Mouse (Mus musculus): ENCODE measurements around the gene Rdh1. TPM values are rescaled to one million over a fixed set of nuclear protein-coding genes. Genes with fewer than 3 reads are reported as not detected.

The Rdh1 gene
- polyA plus RNA-seq, 2 experiments = 0.15 to 0.17 TPM

GRCm38 (mm10) chr10:127724178-127724577 lies 35.3 kb upstream of the Rdh1 start, which contains the start of gene Tac2:
Gene Tac2 (plus strand): TSS chr10:127724478.
- no peak within 1 kb of the TSS; the same call in 1 of the 2 replicates for H3K9ac ChIP-seq (replicated peaks)

GRCm38 (mm10) chr10:127725136-127725535 lies 34.4 kb upstream of the Rdh1 start:
- Histone ChIP-seq H3K4me3 (ENCODE audit: insufficient read depth in 1 of 2, low read depth in 2 of 2, low read length in 2 of 2) (peak overlapping the region in 1 of 2 experiments; percentile 7; a peak in 1 of 4 replicates), H3K4me1 (replicated peaks; ENCODE audit: control insufficient read depth in 2 of 2, insufficient read depth in 2 of 2, low read length in 1 of 2) (peaks cover 23 to 34% of the 10 kb centered on the region in 2 experiments), H3K27ac (no peak overlapping the region), H3K9me3 (ENCODE audit: control insufficient read depth, low read length) (no peaks in the 10 kb centered on the region), H3K4me2 (ENCODE audit: low read depth) (peak overlapping the region; percentile 32), H3K36me3 (replicated peaks; ENCODE audit: control insufficient read depth, insufficient read depth, low read depth) (no peaks in the 10 kb centered on the region), H3K9ac (replicated peaks) (no peak overlapping the region; the same call in 1 of the 2 replicates), H3K27me3 (ENCODE audit: control insufficient read depth, insufficient read depth, low read length) (peaks cover 17% of the 10 kb centered on the region)
- WGBS (ENCODE audit: insufficient replicate concordance) = 68% methylated on average over 4 of the region's 4 CpGs
- ATAC-seq (ENCODE audit: insufficient read depth) = peak; percentile 69
- DNase-seq (ENCODE audit: low read depth in 3 of 3, low spot score in 3 of 3) = no peak
- TF ChIP-seq CTCF (IDR thresholded peaks at IDR 0.05; ENCODE audit: low read depth) (no peak), EP300 (IDR thresholded peaks at IDR 0.05; ENCODE audit: low read depth) (no peak)

More at GRCm38 (mm10) chr10:127724178-127724577, 35.3 kb upstream of the Rdh1 start, which contains the start of gene Tac2:
- H3K4me3 ChIP-seq (ENCODE audit: insufficient read depth in 1 of 2, low read depth in 2 of 2, low read length in 2 of 2) = peak within 1 kb of the TSS in 1 of 2 experiments; percentile 7; a peak in 1 of 4 replicates
- no peaks in the 10 kb centered on the region for H3K36me3 ChIP-seq (replicated peaks; ENCODE audit: control insufficient read depth, insufficient read depth, low read depth)
- 69% methylated on average over 3 of the region's 3 CpGs for WGBS (ENCODE audit: insufficient replicate concordance)
- H3K4me2 ChIP-seq (ENCODE audit: low read depth) = peak within 1 kb of the TSS; percentile 32
- H3K27ac ChIP-seq = no peak within 1 kb of the TSS
- no peak for DNase-seq (ENCODE audit: low read depth in 3 of 3, low spot score in 3 of 3)
- no peak for ATAC-seq (ENCODE audit: insufficient read depth)
- no peaks in the 10 kb centered on the region for H3K9me3 ChIP-seq (ENCODE audit: control insufficient read depth, low read length)
- peaks cover 13 to 24% of the 10 kb centered on the region in 2 experiments for H3K4me1 ChIP-seq (replicated peaks; ENCODE audit: control insufficient read depth in 2 of 2, insufficient read depth in 2 of 2, low read length in 1 of 2)
- peaks cover 17% of the 10 kb centered on the region for H3K27me3 ChIP-seq (ENCODE audit: control insufficient read depth, insufficient read depth, low read length)
- no peak for TF ChIP-seq CTCF (IDR thresholded peaks at IDR 0.05; ENCODE audit: low read depth)
- TF ChIP-seq EP300 (IDR thresholded peaks at IDR 0.05; ENCODE audit: low read depth) = no peak

- ATAC-seq (ENCODE audit: insufficient read depth) = no peak
- Histone ChIP-seq H3K4me1 (replicated peaks; ENCODE audit: control insufficient read depth in 2 of 2, insufficient read depth in 2 of 2, low read length in 1 of 2) (peaks cover 44 to 53% of the 10 kb centered on the region in 2 experiments), H3K4me2 (ENCODE audit: low read depth) (no peak overlapping the region), H3K27me3 (ENCODE audit: control insufficient read depth, insufficient read depth, low read length) (no peaks in the 10 kb centered on the region; the same call in 1 of the 2 replicates), H3K27ac (no peak overlapping the region), H3K4me3 (ENCODE audit: insufficient read depth in 1 of 2, low read depth in 2 of 2, low read length in 2 of 2) (no peak overlapping the region), H3K36me3 (replicated peaks; ENCODE audit: control insufficient read depth, insufficient read depth, low read depth) (no peaks in the 10 kb centered on the region), H3K9ac (replicated peaks) (no peak overlapping the region), H3K9me3 (ENCODE audit: control insufficient read depth, low read length) (no peaks in the 10 kb centered on the region)
- no peak for TF ChIP-seq CTCF (IDR thresholded peaks at IDR 0.05; ENCODE audit: low read depth)
- TF ChIP-seq EP300 (IDR thresholded peaks at IDR 0.05; ENCODE audit: low read depth) = no peak
- no peak for DNase-seq (ENCODE audit: low read depth in 3 of 3, low spot score in 3 of 3)
- 63% methylated on average over 8 of the region's 8 CpGs for WGBS (ENCODE audit: insufficient replicate concordance)
Measured at GRCm38 (mm10) chr10:127728437-127728836, 31.1 kb upstream of the Rdh1 start.

GRCm38 (mm10) chr10:127730285-127730932 lies 29.1 kb upstream of the Rdh1 start:
- 27% methylated on average over 11 of the region's 11 CpGs for WGBS (ENCODE audit: insufficient replicate concordance)
- Histone ChIP-seq H3K4me3 (ENCODE audit: insufficient read depth in 1 of 2, low read depth in 2 of 2, low read length in 2 of 2) (no peak overlapping the region), H3K9me3 (ENCODE audit: control insufficient read depth, low read length) (no peaks in the 10 kb centered on the region), H3K27me3 (ENCODE audit: control insufficient read depth, insufficient read depth, low read length) (no peaks in the 10 kb centered on the region; the same call in 1 of the 2 replicates), H3K36me3 (replicated peaks; ENCODE audit: control insufficient read depth, insufficient read depth, low read depth) (no peaks in the 10 kb centered on the region), H3K4me1 (replicated peaks; ENCODE audit: control insufficient read depth in 2 of 2, insufficient read depth in 2 of 2, low read length in 1 of 2) (peaks cover 50 to 57% of the 10 kb centered on the region in 2 experiments), H3K4me2 (ENCODE audit: low read depth) (peak overlapping the region; percentile 45), H3K27ac (peak overlapping the region; percentile 59), H3K9ac (replicated peaks) (0 out of 2 replicates have a peak overlapping the region, but pooled peaks have one; percentile 10)
- ATAC-seq (ENCODE audit: insufficient read depth) = peak; percentile 92
- DNase-seq (ENCODE audit: low read depth in 3 of 3, low spot score in 3 of 3) = peak; percentile 65 to 71 (median 68)
- TF ChIP-seq CTCF (IDR thresholded peaks at IDR 0.05; ENCODE audit: low read depth) = no peak
- peak; percentile 95 for TF ChIP-seq EP300 (IDR thresholded peaks at IDR 0.05; ENCODE audit: low read depth)

GRCm38 (mm10) chr10:127730933-127731310 lies 28.6 kb upstream of the Rdh1 start:
- ATAC-seq (ENCODE audit: insufficient read depth) = peak; percentile 1; the same call in 1 of the 2 replicates
- Histone ChIP-seq H3K9ac (replicated peaks) (peak overlapping the region; percentile 9), H3K27ac (peak overlapping the region; percentile 59), H3K4me3 (ENCODE audit: insufficient read depth in 1 of 2, low read depth in 2 of 2, low read length in 2 of 2) (no peak overlapping the region), H3K4me1 (replicated peaks; ENCODE audit: control insufficient read depth in 2 of 2, insufficient read depth in 2 of 2, low read length in 1 of 2) (peaks cover 50 to 58% of the 10 kb centered on the region in 2 experiments), H3K36me3 (replicated peaks; ENCODE audit: control insufficient read depth, insufficient read depth, low read depth) (no peaks in the 10 kb centered on the region), H3K4me2 (ENCODE audit: low read depth) (peak overlapping the region; percentile 45), H3K9me3 (ENCODE audit: control insufficient read depth, low read length) (no peaks in the 10 kb centered on the region), H3K27me3 (ENCODE audit: control insufficient read depth, insufficient read depth, low read length) (no peaks in the 10 kb centered on the region; the same call in 1 of the 2 replicates)
- 35% methylated on average over 9 of the region's 9 CpGs for WGBS (ENCODE audit: insufficient replicate concordance)
- DNase-seq (ENCODE audit: low read depth in 3 of 3, low spot score in 3 of 3) = no peak
- TF ChIP-seq EP300 (IDR thresholded peaks at IDR 0.05; ENCODE audit: low read depth) = no peak
- no peak for TF ChIP-seq CTCF (IDR thresholded peaks at IDR 0.05; ENCODE audit: low read depth)
